Mouse (Mus musculus) liver, embryonic 16.5 days (tissue): ENCODE data around the gene Higd1c. TPM values are rescaled to one million over a fixed set of nuclear protein-coding genes. Genes with fewer than 3 reads are reported as not detected.

Source experiments
- ATAC-seq: fragments of 200-750 bp; cut with Nextera tagmentation; 2 replicates; pipeline ENCODE4 v1.8.0; 2017; ENCODE audit warnings: low read depth, mild to moderate bottlenecking, moderate number of reproducible peaks, moderate library complexity
- H3K27ac ChIP-seq: fragments of 300-500 bp; sonication (generic); 2 replicates; pipeline ENCODE4 v1.5.1; 2014; ENCODE audit warnings: mild to moderate bottlenecking, low read length
- H3K27me3 ChIP-seq: fragments of 300-500 bp; sonication (generic); 2 replicates; pipeline ENCODE4 v1.6.1; 2014; ENCODE audit warnings: low read depth, low read length, mixed read lengths; ENCODE audit not compliant: control insufficient read depth, insufficient read depth
- H3K36me3 ChIP-seq: fragments of 300-500 bp; sonication (generic); 2 replicates; pipeline ENCODE4 v1.6.1; 2014; ENCODE audit warnings: mild to moderate bottlenecking; ENCODE audit not compliant: control insufficient read depth, insufficient read depth
- H3K4me1 ChIP-seq: fragments of 300-500 bp; sonication (generic); 2 replicates; pipeline ENCODE4 v1.6.1; 2014; ENCODE audit warnings: low read depth, low read length, mixed read lengths; ENCODE audit not compliant: control insufficient read depth
- H3K4me2 ChIP-seq: fragments of 300-500 bp; sonication (generic); 2 replicates; pipeline ENCODE4 v1.6.1; 2014; ENCODE audit warnings: low read depth, low read length, mixed read lengths
- H3K4me3 ChIP-seq: fragments of 300-500 bp; sonication (generic); 2 replicates; pipeline ENCODE4 v1.5.1; 2014; ENCODE audit warnings: low read depth, mild to moderate bottlenecking, low read length
- H3K9ac ChIP-seq: fragments of 300-500 bp; sonication (generic); 2 replicates; pipeline ENCODE4 v1.6.1; 2014; ENCODE audit warnings: low read depth, low read length
- H3K9me3 ChIP-seq: fragments of 300-500 bp; sonication (generic); replicated peaks from 2 replicates; pipeline ENCODE4 v1.6.1; 2016; ENCODE audit warnings: low read length; ENCODE audit not compliant: control insufficient read depth
- WGBS: fragments of 180-500 bp; shearing (Covaris S2); extraction: QIAGEN DNeasy Blood & Tissue Kit; methylation state at CpG from one replicate; pipeline ENCODE4 v1.1.7; 2014; ENCODE audit not compliant: insufficient replicate concordance; 5-methylcytosine and 5-hydroxymethylcytosine counted together
- polyA plus RNA-seq: library from polyadenylated mRNA; unstranded; fragments of >200 nt; fragmentation: Nextera tagmentation; extraction: Ambion mirVana; gene quantifications from 2 replicates; pipeline ENCODE4 v1.2.1, GENCODE M21; 2015

Higd1c gene
- polyA plus RNA-seq, 1 experiment from 2014 or later = not detected

GRCm38 (mm10) chr15:100380104-100380503 lies 15.8 kb downstream of the Higd1c start:
- Histone ChIP-seq H3K27me3 (no peaks in the 10 kb centered on the region), H3K4me2 (no peak overlapping the region), H3K36me3 (no peaks in the 10 kb centered on the region), H3K4me1 (no peaks in the 10 kb centered on the region; the same call in 1 of the 2 replicates), H3K4me3 (no peak overlapping the region), H3K9ac (no peak overlapping the region), H3K9me3 (no peaks in the 10 kb centered on the region), H3K27ac (no peak overlapping the region)
- 50% methylated on average over 2 of the region's 2 CpGs for WGBS
- no peak for ATAC-seq

GRCm38 (mm10) chr15:100385705-100386104 lies 21.4 kb downstream of the Higd1c start:
- no peak overlapping the region for H3K9ac ChIP-seq
- WGBS = 80% methylated on average over 9 of the region's 9 CpGs

GRCm38 (mm10) chr15:100387544-100388223 lies 23.3 kb downstream of the Higd1c start:
- no peak overlapping the region for H3K9ac ChIP-seq
- no peak overlapping the region for H3K4me3 ChIP-seq
- WGBS = 85% methylated on average over 17 of the region's 17 CpGs
- ATAC-seq = peak; percentile 39; the same call in 1 of the 2 replicates
- no peaks in the 10 kb centered on the region for H3K27me3 ChIP-seq
- H3K4me2 ChIP-seq = no peak overlapping the region
- peak overlapping the region; percentile 25 for H3K27ac ChIP-seq
- no peaks in the 10 kb centered on the region for H3K9me3 ChIP-seq
- H3K36me3 ChIP-seq = no peaks in the 10 kb centered on the region
- peaks cover 34% of the 10 kb centered on the region for H3K4me1 ChIP-seq

More at GRCm38 (mm10) chr15:100385705-100386104, 21.4 kb downstream of the Higd1c start:
- Histone ChIP-seq H3K27ac (no peak overlapping the region), H3K9me3 (no peaks in the 10 kb centered on the region), H3K36me3 (no peaks in the 10 kb centered on the region), H3K4me3 (no peak overlapping the region), H3K27me3 (no peaks in the 10 kb centered on the region), H3K4me1 (peaks cover 15% of the 10 kb centered on the region), H3K4me2 (no peak overlapping the region)
- ATAC-seq = no peak

- no peak for ATAC-seq
- no peak overlapping the region for H3K4me2 ChIP-seq
- H3K9ac ChIP-seq = no peak overlapping the region
- WGBS = 70% methylated on average over 16 of the region's 16 CpGs
- H3K4me3 ChIP-seq = no peak overlapping the region
- peaks cover 39% of the 10 kb centered on the region for H3K4me1 ChIP-seq
- H3K27me3 ChIP-seq = no peaks in the 10 kb centered on the region
- H3K9me3 ChIP-seq = no peaks in the 10 kb centered on the region
- peaks cover 6% of the 10 kb centered on the region; the same call in 1 of the 2 replicates for H3K36me3 ChIP-seq
- no peak overlapping the region for H3K27ac ChIP-seq
Observed at GRCm38 (mm10) chr15:100388224-100388835, 24.0 kb downstream of the Higd1c start.

- H3K9ac ChIP-seq = no peak overlapping the region
- H3K36me3 ChIP-seq = peaks cover 12% of the 10 kb centered on the region
- ATAC-seq = no peak
- 76% methylated on average over 9 of the region's 9 CpGs for WGBS
- H3K27me3 ChIP-seq = no peaks in the 10 kb centered on the region
- H3K4me1 ChIP-seq = peaks cover 39% of the 10 kb centered on the region
- no peaks in the 10 kb centered on the region for H3K9me3 ChIP-seq
- no peak overlapping the region for H3K4me2 ChIP-seq
- no peak overlapping the region for H3K27ac ChIP-seq
- no peak overlapping the region for H3K4me3 ChIP-seq
Observed at GRCm38 (mm10) chr15:100388886-100389285, 24.5 kb downstream of the Higd1c start.

- 30% methylated on average over 7 of the region's 7 CpGs for WGBS
- ATAC-seq = peak; percentile 33
- Histone ChIP-seq H3K4me1 (peaks cover 39% of the 10 kb centered on the region), H3K36me3 (peaks cover 33% of the 10 kb centered on the region), H3K27me3 (no peaks in the 10 kb centered on the region), H3K4me2 (peak overlapping the region; percentile 39), H3K27ac (peak overlapping the region; percentile 69), H3K9me3 (no peaks in the 10 kb centered on the region), H3K4me3 (no peak overlapping the region), H3K9ac (no peak overlapping the region)
Observed at GRCm38 (mm10) chr15:100391066-100391465, 26.7 kb downstream of the Higd1c start.

GRCm38 (mm10) chr15:100391599-100391998 lies 27.3 kb downstream of the Higd1c start:
- ATAC-seq = peak; percentile 78
- peak overlapping the region; percentile 39 for H3K4me2 ChIP-seq
- peak overlapping the region; percentile 69 for H3K27ac ChIP-seq
- 22% methylated on average over 7 of the region's 7 CpGs for WGBS
- H3K36me3 ChIP-seq = peaks cover 39% of the 10 kb centered on the region
- 0 out of 2 replicates have a peak overlapping the region, but pooled peaks have one; percentile 1 for H3K9ac ChIP-seq
- H3K27me3 ChIP-seq = no peaks in the 10 kb centered on the region
- H3K9me3 ChIP-seq = no peaks in the 10 kb centered on the region
- H3K4me1 ChIP-seq = peaks cover 39% of the 10 kb centered on the region
- H3K4me3 ChIP-seq = no peak overlapping the region

- no peak for ATAC-seq
- H3K36me3 ChIP-seq = peaks cover 53% of the 10 kb centered on the region
Observed at GRCm38 (mm10) chr15:100393016-100393415, 28.7 kb downstream of the Higd1c start.

GRCm38 (mm10) chr15:100395561-100395960 lies 31.2 kb downstream of the Higd1c start:
- no peak for ATAC-seq
- Histone ChIP-seq H3K9ac (no peak overlapping the region), H3K27me3 (no peaks in the 10 kb centered on the region), H3K27ac (no peak overlapping the region), H3K9me3 (no peaks in the 10 kb centered on the region), H3K36me3 (peaks cover 78% of the 10 kb centered on the region), H3K4me3 (no peak overlapping the region), H3K4me2 (no peak overlapping the region), H3K4me1 (peaks cover 26% of the 10 kb centered on the region)
- WGBS = 96% methylated on average over 3 of the region's 3 CpGs

More at GRCm38 (mm10) chr15:100393016-100393415, 28.7 kb downstream of the Higd1c start:
- Histone ChIP-seq H3K4me3 (no peak overlapping the region), H3K9me3 (no peaks in the 10 kb centered on the region), H3K27me3 (no peaks in the 10 kb centered on the region), H3K27ac (peak overlapping the region; percentile 69; the same call in 1 of the 2 replicates), H3K4me1 (peaks cover 37% of the 10 kb centered on the region), H3K4me2 (no peak overlapping the region), H3K9ac (no peak overlapping the region)
- WGBS = 86% methylated on average over 11 of the region's 11 CpGs
